ENCODE assay signal across 11 mouse cellular contexts in the genomic region with DNA sequence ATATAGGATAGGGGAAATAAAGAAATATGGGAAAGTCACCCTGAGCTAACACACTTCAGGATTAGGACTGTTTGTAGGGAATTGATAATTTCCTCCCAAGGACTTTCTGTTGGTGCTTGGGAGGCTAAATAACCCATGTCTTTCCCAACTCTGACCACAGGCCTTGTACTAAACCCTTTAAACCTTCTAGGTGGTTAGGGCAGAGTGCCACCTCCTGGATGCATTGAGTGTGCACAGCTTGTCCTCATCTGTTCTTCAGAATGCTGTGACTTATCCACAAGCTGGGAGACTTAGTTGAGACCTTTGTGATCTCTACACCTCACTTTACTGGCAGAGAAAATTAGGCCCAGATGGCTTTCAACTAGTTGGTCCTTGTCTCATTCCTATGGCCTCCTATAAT. TPM values are rescaled to one million over a fixed set of nuclear protein-coding genes. Genes with fewer than 3 reads are reported as not detected.
DNase-seq lines count a peak whose midpoint lies in the region; ATAC-seq and TF ChIP-seq lines count a peak whose summit lies in the region.
"Had no signal": no experiment of that assay in that cellular context is flagged by ENCODE, and none has a peak within 500 bp of the region (broad histone marks: within the 10 kb centered on the region; RNA-seq: fewer than 3 reads in every experiment).

No protein-coding gene starts in this region.

- H3K4me2 ChIP-seq in liver, embryonic 12.5 days, result no peak overlapping the region
- no peak overlapping the region for H3K4me2 ChIP-seq in forebrain, embryonic 12.5 days
- H3K4me2 ChIP-seq: liver, embryonic 13.5 days had no signal

- CTCF ChIA-PET in Patski (lab: Charles Lee), result interaction anchor here (0.8 to 5.7 kb wide), 13 partner anchors 30 to 364 kb away, joined by 3 to 42 read pairs (median 4); no protein-coding TSS in a partner anchor

- peak; percentile 95 for TF ChIP-seq CTCF in Patski (IDR thresholded peaks at IDR 0.05)

- no peaks in the 10 kb centered on the region for H3K36me3 ChIP-seq in liver, embryonic 12.5 days
- H3K36me3 ChIP-seq in forebrain, embryonic 12.5 days (replicated peaks), result no peaks in the 10 kb centered on the region
- H3K36me3 ChIP-seq: liver, embryonic 13.5 days had no signal

- H3K4me3 ChIP-seq in liver, embryonic 12.5 days, result no peak overlapping the region
- H3K4me3 ChIP-seq in forebrain, embryonic 12.5 days (replicated peaks), result no peak overlapping the region
- H3K4me3 ChIP-seq: liver, embryonic 13.5 days had no signal

- POLR2A ChIA-PET in Patski (lab: Charles Lee), result no interaction called here

- DNase-seq in liver, result peak; percentile 4
- DNase-seq in Patski (ENCODE audit: low read depth, low spot score), result no peak
- peak; percentile 67 to 71 for DNase-seq in adrenal gland, postnatal 36 days
- peak; percentile 54 to 56 for DNase-seq in kidney, postnatal 25 days
- DNase-seq in spleen, adult 18-20 months, result no peak
- no peak for DNase-seq in T-cell, adult 2 months (ENCODE audit: low spot score)
- DNase-seq: liver, embryonic 13.5 days had no signal

- H3K27me3 ChIP-seq in liver, embryonic 12.5 days (replicated peaks), result no peaks in the 10 kb centered on the region
- H3K27me3 ChIP-seq in Patski, result peaks cover 9% of the 10 kb centered on the region
- H3K27me3 ChIP-seq in forebrain, embryonic 12.5 days, result no peaks in the 10 kb centered on the region
- H3K27me3 ChIP-seq: liver, embryonic 13.5 days had no signal

- no peak for ATAC-seq in liver, embryonic 12.5 days
- ATAC-seq in Patski, result peak; percentile 94
- no peak for ATAC-seq in forebrain, embryonic 12.5 days (ENCODE audit: low FRiP score)

- in situ Hi-C loops in Patski (cut with MboI; ENCODE audit: low pct_unique_long_range_greater_than_20kb), result loop anchor here (5.0 kb wide), 1 partner anchor 358 kb away; no protein-coding TSS in a partner anchor

- H3K9me3 ChIP-seq in liver, embryonic 12.5 days (replicated peaks), result no peaks in the 10 kb centered on the region
- no peaks in the 10 kb centered on the region for H3K9me3 ChIP-seq in forebrain, embryonic 12.5 days
- H3K9me3 ChIP-seq: liver, embryonic 13.5 days had no signal

- H3K4me1 ChIP-seq in liver, embryonic 12.5 days, result no peaks in the 10 kb centered on the region
- no peaks in the 10 kb centered on the region for H3K4me1 ChIP-seq in forebrain, embryonic 12.5 days
- H3K4me1 ChIP-seq: liver, embryonic 13.5 days had no signal

- H3K9ac ChIP-seq in liver, embryonic 12.5 days, result no peak overlapping the region
- no peak overlapping the region for H3K9ac ChIP-seq in forebrain, embryonic 12.5 days
- H3K9ac ChIP-seq: liver, embryonic 13.5 days had no signal

- H3K27ac ChIP-seq in liver, embryonic 12.5 days, result no peak overlapping the region
- H3K27ac ChIP-seq in forebrain, embryonic 12.5 days, result no peak overlapping the region
- H3K27ac ChIP-seq: liver, embryonic 13.5 days had no signal

RNA-seq across cellular contexts. Expression of a gene that starts 10.5 kb away (rescaled TPM):
- not detected in 2 replicates for polyA plus RNA-seq in liver, embryonic 12.5 days (2016; fragmentation: Nextera tagmentation; extraction: Ambion mirVana)
- not detected for polyA plus RNA-seq in Patski (2021)
- total RNA-seq in adrenal gland, postnatal 36 days (2021), result not detected
- not detected in 2 replicates for polyA plus RNA-seq in forebrain, embryonic 12.5 days (2016; fragmentation: Nextera tagmentation; extraction: Ambion mirVana)
- total RNA-seq: common myeloid progenitor, adult 5-6 weeks had no signal
- polyA plus RNA-seq: liver, embryonic 13.5 days; stomach, embryonic 14.5 days had no signal

RNA-seq across cellular contexts. Expression of a gene that starts 23.5 kb away (rescaled TPM):
- not detected in 2 replicates for polyA plus RNA-seq in liver, embryonic 12.5 days (2016; fragmentation: Nextera tagmentation; extraction: Ambion mirVana)
- not detected for polyA plus RNA-seq in Patski (2021)
- not detected for total RNA-seq in adrenal gland, postnatal 36 days (2021)
- polyA plus RNA-seq in forebrain, embryonic 12.5 days (2016; fragmentation: Nextera tagmentation; extraction: Ambion mirVana), result not detected in 2 replicates
- total RNA-seq: common myeloid progenitor, adult 5-6 weeks had no signal
- polyA plus RNA-seq: liver, embryonic 13.5 days; stomach, embryonic 14.5 days had no signal

RNA-seq across cellular contexts. Expression of a gene that starts 25.1 kb away (rescaled TPM):
- not detected in 2 replicates for polyA plus RNA-seq in liver, embryonic 12.5 days (2016; fragmentation: Nextera tagmentation; extraction: Ambion mirVana)
- 14.1 TPM for polyA plus RNA-seq in Patski (2021)
- total RNA-seq in adrenal gland, postnatal 36 days (2021), result not detected
- polyA plus RNA-seq in forebrain, embryonic 12.5 days (2016; fragmentation: Nextera tagmentation; extraction: Ambion mirVana), result not detected in 2 replicates
- total RNA-seq: common myeloid progenitor, adult 5-6 weeks had no signal
- polyA plus RNA-seq: liver, embryonic 13.5 days had no signal

RNA-seq across cellular contexts. Expression of a gene that starts 52.3 kb away (rescaled TPM):
- polyA plus RNA-seq in liver, embryonic 12.5 days (2016; fragmentation: Nextera tagmentation; extraction: Ambion mirVana), result not detected in 2 replicates
- polyA plus RNA-seq in Patski (2021), result not detected
- total RNA-seq in adrenal gland, postnatal 36 days (2021), result not detected
- not detected in 2 replicates for polyA plus RNA-seq in forebrain, embryonic 12.5 days (2016; fragmentation: Nextera tagmentation; extraction: Ambion mirVana)
- total RNA-seq: common myeloid progenitor, adult 5-6 weeks had no signal
- polyA plus RNA-seq: liver, embryonic 13.5 days had no signal

Comparison
In these comparisons a context has a peak if more than half of its experiments do, and no peak if none do; other contexts are left out.
1. DNase-seq: peak in liver (single experiment), adrenal gland, postnatal 36 days (2 of 2) and kidney, postnatal 25 days (2 of 2); none in Patski (single experiment), spleen, adult 18-20 months (0 of 2) and T-cell, adult 2 months (single experiment).
2. RNA of a gene that starts 25.1 kb away (polyA plus RNA-seq): 14.1 TPM in Patski (single experiment); not detected in liver, embryonic 12.5 days and not detected in forebrain, embryonic 12.5 days; every median in the first group is over 10 times any median in the second.